Mouse (Mus musculus) lung, postnatal 25 days (tissue): ENCODE results near the gene Gm20388.
"Not testable (repeated sequence)": the region's sequence is repeated elsewhere in the genome, so short reads cannot be mapped to it uniquely, and the experiment has no call there.

Experiments used
- DNase-seq: peaks from one replicate; pipeline ENCODE4 v3.0.0; 2022; ENCODE audit warnings: low spot score

The Gm20388 gene

DNA sequence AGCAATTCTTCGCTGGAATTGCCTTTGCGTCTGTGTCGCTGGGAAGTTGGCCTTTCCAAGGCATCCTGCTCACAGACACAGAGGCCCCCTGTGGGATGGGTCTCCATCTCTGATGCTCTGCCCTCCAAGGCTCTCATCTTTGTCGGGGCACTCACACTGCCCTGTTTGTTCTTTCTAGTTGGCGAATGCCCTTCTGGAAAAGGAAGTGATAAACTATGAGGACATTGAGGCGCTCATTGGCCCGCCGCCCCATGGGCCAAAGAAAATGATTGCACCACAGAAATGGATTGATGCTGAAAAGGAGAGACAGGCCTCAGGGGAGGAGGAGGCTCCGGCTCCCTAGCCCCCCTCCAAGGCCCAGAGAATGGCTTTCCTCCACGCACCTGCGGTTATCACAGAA, 3186.6 kb downstream of the Gm20388 start:
- no peak for DNase-seq

DNA sequence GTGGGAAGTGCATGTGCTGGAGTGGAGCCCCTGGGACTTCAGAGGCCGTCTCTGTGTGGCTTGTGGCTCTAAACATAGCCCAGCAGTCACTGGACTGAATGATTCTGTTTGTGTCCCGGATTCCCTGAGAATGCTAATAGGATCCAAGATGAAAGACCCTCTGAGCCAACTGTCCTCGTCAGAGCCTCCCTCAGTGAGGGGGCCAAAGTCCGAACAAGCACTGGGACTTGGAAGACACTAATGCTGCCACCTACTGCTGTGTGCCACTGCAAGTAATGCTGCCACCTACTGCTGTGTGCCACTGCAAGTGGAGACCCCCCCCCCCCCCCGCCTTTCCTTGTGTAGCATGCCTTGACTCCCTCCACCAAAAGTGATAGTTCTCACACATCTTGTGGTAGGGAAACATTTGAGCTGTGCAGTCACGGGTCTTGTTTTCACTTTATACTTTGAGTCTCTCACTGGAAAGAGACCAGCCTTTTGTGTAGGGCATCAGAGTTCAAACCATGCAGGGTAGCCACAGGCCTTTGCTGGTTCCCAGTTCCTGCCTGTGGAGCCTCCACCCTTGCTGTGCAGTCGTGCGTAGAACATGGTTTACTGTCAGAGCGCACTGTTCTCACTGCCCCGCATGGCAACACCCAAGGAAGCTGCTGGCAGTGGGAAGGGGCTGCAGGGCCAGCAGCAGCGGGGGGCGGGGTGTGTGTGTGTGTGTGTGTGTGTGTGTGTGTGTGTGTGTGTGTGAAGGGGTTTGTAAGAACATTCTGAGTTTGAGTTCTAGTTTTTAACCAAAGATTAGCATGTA, 3187.3 kb downstream of the Gm20388 start:
- peak; percentile 18 for DNase-seq

DNA sequence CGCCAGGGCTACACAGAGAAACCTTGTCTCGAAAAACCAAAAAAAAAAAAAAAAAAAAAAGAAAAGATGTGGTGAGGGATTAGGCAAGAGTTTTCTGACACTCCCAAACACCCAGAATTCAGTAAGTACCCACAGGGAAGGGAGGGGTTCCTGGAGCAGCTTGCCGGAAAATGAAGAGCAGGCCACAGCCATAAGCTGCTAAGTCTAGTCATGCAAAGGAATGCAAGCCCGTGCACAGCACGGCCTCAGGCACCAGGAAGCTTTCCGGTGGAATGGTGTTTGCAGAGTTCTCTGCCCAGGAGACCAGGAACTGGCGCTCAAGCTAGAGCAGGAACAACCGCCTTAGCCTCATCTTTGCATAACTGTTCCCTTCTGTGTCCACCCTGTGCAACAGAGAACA, 3189.6 kb downstream of the Gm20388 start:
- no peak for DNase-seq

DNA sequence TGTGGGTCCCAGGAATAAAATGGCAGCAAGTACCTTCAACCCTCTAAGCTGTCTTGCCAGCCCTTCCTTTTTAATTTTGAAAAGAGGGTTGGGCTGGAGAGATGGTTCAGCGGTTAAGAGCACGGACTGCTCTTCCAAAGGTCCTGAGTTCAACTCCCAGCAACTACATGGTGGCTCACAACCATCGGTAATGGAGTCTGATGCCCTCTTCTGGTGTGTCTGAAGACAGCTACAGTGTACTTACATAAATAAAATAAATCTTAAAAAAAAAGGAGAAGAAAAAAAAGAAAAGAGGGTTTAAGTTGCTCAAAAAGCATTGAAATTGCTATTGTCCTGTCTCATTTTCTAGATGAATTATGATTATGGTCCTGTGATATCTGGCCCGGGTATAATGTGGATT, 3190.6 kb downstream of the Gm20388 start:
- DNase-seq = no peak

DNA sequence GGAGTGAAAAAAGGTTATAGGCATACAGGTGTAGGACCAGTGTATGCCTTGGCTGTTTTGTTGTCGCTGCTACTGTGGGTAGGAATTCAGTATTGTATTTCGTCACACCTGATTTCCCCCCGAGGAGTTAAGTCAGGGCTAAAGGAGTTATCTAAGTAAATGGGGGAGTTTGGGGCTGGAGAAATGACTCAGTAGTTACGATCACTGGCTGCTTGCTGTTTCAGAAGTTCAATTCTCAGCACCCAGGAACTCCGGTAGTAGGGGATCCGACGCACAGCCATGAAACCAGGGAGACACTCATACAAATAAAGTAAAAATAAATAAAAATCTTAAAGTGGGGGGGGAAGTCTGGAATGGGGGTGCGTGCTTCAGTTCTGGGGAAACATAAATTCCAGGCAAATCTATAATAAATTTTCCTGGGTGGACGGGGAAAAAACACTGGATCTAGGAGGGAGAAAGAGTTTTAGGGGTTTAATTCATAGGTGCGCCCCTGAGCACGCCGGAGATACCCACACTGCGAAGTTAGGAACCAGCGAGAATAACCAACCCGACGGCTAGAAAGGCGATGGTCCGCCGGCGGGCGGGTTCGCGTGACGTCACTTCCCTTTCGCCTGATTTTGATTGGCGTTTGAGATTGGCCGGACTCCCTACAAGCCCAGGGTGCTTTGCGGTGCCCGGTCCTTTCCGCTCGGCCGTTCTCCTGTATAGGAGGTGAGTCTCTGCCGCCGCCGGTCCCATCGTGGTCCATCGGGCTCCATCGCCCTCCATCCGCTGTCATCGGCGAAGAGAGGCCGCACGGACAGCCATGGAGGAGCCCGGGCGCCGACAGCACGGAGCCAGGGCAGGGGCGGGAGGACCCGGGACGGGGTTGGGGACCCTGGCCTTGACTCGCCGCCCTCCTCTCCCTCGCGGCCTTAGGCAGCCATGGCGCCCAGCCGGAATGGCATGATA, 3191.4 kb downstream of the Gm20388 start, which contains the start of gene Rpl13:
Gene Rpl13, plus strand, starts transcription at position 616 of the 951 bp plus-strand sequence.
- peak; percentile 98 for DNase-seq

DNA sequence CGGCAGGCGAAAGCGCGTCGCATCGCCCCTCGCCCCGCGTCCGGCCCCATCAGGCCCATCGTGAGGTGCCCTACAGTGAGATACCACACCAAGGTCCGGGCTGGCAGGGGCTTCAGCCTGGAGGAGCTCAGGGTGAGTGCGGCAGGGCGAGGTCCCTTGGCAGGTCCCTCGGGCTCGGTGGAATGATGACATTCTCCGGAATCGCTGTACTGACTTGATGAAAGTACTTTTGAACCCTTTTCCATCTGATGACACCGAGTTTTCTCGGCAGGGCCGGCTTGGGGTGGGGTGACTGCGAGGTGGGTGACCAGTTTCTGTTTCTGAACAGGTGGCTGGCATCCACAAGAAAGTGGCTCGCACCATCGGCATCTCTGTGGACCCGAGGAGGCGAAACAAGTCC, 3192.2 kb downstream of the Gm20388 start:
- not testable (repeated sequence) for DNase-seq

DNA sequence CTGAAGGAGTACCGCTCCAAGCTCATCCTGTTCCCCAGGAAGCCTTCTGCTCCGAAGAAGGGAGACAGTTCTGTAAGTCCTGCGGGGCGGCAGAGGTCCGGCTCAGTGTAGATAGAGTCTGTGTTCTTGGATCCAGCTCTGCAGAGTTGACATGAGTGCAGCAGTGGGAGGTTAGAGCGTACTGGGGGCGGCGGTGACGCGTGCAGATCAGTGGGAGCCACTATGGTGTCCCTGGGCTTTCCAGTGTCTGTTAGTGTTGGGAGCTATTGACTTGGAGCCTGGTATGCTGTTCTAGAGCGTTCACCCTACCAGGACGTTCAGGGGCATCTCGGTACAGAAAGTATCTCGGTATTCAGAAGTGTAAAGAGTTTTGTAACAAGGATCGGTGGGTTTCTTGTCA, 3192.6 kb downstream of the Gm20388 start:
- DNase-seq = no peak

DNA sequence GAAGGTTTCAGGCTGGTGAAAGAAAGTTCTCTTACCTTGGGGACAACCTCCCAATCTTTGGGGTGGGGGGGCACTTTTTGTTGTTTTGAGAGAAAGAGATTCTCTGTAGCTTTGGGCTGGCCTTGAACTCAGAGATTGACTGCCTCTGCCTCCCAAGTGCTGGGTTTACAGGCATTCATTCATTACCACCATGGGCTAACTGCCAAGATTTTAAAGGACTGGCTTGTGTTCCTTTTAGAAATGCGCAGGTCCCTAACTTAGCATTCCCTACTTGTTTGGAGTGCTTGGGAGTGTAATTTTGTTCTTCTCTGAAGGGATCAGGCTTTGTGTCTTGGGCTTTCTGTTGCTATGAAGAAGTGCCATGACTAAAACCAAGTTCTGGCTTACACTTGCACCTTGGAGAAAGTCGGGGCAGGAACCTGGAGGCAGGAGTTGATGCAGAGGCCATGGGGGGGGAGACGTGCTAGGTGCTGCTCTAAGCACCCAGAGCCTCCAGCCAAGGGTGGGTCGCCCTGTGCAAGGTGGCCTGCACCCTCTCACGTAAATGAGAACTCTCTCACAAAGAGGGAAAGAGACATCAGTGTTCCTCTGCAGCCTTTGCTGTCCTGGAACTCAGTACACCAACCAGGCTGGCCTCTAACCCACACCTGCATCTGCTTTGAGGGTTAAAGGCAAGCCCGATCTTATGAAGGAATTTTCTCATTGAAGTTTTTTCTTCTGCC, 3193.6 kb downstream of the Gm20388 start:
- DNase-seq = no peak

DNA sequence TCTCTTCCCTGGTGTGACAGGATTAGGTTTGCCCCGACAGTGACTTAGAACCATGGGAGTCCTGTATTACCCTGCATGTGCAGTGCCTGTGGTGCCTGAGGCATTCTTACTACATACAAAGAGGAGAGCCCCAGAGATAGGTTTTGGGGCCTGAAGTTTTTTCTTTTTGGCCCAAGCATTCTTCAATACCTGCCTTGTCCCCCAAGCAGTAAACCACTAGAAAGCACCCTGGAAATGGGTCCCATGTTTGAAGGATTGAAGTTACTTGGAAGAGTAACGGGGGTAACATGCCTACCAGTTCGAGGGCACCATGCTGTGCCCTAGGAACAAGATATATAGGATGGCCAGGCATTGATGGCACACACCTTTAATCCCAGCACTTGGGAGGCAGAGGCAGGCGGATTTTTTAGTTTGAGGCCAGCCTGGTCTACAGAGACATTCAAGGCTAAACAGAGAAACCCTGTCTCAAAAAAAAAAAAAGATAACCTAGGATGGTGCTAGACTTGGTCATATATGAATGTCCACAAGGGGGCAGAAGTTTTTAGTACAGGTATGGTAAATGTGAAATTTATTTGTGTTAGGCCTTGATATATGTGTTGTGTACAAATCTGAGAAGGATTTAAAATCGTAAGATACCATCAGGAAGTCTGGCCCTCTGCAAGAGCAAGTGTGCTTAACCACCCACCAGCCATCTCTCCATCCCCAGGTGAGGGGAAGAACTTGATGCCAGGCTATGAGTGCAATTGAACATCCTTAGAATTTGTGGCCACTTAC, 3195.1 kb downstream of the Gm20388 start:
- DNase-seq = peak; percentile 29

DNA sequence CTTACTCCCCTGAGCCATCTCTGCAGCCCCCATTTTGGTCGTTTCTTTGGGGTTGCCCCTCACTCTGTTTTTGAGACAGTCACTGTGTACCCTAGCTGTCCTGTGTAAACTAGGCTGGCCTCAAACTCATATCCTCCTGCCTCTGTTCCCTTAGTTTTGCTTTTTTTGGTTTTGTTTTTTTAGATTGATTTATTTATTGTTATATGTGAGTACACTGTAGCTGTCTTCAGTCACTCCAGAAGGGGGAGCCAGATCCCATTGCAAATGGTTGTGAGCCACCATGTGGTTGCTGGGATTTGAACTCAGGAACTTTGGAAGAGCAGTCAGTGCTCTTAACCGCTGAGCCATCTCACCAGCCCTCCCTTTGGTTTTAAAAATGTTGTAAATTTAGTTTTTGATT, 3195.9 kb downstream of the Gm20388 start:
- DNase-seq = no peak

DNA sequence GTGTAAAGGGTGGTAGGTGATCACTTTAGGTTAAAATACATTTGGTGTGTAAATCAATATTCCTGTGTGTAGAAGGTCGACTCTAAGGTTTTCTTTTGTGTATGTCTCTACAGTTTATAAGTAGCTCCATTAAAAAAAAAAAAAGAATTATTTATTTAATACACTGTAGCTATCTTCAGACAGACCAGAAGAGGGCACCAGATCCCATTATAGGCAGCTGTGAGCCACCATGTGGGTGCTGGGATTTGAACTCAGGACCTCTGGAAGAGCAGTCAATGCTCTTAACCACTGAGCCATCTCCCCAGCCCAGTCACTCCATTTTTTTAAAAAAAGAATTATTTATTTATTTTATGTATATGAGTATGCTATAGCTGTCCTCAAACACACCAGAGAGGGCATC, 3197.4 kb downstream of the Gm20388 start:
- no peak for DNase-seq

DNA sequence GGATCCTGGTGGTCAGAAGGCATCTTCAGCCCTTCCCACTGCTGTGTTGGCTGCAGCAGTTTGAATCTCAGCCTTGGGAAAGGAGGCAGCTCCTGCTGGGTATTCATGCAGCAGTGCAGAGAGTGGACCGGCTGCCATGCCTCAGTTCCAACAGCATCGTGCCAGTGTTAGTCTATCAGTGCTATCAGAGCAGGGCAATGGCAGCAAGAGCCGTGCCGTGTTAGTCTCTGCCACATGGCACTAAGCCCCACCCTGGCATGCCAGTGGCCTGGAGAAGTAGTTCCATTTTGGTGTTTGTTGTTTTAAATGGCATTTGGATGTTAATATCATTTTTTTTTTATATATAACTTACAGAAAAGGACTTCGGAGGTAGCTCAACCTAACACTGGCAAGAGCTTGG, 3198.3 kb downstream of the Gm20388 start:
- DNase-seq = no peak

DNA sequence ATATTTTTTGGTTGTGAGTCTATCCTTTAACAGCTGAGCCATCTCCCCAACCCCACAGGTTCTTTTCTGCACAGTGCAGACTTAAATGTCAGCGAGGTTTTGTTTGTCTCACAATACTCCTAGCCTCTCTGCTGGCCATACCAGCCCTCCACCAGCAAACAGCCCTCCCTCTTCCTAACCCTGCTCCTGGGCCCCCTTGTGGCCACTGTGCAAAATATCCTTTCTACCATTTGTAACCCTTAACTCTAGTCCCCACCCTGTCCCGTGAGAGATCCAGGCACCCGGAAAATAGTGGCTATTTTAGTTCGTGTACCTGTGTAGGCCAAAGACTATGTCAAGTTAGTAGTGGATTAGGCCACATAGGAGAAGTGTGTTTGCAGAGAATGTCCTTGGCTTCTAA, 3200.0 kb downstream of the Gm20388 start:
- peak; percentile 56 for DNase-seq

DNA sequence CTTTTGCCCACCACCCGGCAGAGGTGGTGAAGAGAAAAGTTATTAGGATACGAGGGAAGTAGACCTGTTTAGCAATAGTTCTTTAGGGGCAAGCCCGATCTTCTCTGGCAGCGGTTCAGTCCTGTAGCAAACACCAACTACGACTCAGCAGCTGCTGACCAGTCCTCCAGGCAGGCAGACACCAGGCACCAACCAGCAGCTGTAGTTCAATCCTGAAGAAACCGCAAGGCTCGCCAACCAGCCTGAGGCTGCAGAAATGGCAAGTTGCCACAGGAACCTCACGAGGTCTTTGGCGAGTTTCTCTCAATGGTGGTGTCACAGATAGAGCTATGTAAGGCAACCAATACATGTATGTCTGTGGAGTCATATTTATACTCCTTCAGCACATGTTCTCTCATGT, 3202.3 kb downstream of the Gm20388 start:
- DNase-seq = no peak

DNA sequence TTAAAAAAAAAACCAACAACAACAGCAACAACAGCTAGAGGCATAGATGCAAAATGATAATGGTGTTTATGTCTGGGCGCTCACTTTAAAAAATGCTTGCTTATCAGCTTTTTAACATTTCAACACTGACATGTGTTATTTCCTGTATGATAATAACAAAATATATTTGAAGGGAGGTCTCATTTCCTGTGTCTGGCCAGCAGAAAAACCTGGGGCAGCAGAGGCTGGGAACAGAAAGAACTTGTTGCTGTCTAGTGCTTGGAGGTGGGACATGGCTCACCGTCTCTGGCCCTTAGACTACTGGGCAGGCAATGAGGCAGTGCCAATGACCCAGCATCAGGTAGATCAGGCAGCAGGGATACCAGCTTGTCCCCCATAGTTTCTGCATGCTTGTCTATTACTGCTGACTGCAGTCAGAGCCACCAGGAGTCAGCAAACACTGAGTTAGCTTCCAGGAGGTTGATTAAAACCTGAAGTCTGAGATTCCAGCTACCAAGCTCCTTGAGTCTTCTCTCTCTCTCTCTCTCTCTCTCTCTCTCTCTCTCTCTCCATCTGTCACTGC, 3203.3 kb downstream of the Gm20388 start:
- DNase-seq = no peak

DNA sequence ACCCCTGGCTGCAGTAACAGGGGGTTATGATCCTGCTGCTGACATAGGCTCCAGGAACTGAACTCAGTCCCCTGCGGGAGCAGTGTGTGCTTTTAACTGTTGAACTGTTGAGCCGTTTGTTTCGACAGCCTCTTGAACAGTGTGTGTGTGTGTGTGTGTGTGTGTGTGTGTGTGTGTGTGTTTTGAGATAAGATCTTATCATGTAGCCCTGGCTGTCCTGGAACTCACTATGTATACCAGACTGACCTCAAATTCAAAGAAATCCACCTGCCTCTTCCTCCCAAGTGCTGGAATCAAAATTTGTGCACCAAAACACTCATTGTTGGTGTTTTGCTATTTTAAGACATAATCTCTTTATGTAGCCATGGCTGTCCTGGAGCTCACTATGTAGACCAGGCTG, 3204.0 kb downstream of the Gm20388 start:
- no peak for DNase-seq

DNA sequence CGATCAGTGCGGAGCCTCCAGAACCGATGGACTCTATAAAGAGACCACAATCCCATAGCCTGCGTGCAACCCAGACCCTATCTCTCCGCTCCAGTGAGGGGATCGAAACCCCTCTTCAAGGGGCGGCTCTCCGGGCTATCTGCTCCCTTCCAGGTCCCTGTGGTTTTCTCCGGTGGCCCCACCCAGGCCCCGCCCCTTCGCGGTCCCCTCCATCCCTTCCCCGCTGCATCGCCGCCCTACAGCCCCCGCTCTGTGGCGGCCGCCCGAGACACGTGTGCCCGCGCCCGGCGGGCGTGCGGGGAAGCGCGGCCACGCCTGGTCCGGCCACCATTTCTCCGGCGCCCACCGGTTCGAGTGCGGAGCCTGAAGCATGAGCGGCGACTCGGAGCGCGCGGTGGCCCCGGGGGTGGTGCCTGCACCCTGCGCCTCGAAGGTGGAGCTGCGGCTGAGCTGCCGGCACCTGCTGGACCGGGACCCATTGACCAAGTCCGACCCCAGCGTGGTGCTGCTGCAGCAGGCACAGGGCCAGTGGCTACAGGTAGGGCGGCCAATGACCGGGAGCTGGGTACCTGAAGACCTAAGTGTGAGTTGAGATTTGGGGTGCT, 3206.6 kb downstream of the Gm20388 start, which contains the start of gene Cpne7:
Gene Cpne7, plus strand, starts transcription at position 248 of the 605 bp plus-strand sequence.
- no peak for DNase-seq

DNA sequence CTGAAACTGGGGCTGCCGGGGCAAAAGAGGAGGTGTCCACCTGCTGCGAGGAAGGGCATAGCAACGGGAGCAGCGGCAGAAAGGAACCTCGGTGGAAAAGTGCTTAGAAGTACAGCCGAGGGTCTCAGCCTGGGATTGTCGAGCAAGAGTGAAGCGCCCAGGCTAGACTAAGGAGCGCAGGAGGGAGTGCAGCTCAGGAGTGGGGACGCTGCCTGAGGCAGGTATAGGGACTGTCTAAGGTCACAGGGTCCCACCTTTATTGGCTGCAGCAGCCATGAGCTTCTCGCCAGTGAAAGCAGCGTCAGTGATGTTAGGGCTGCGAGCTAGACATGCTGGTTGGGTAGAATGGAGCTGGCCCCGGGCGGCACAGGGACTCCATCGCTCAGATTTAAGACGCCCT, 3207.1 kb downstream of the Gm20388 start:
- DNase-seq = no peak

DNA sequence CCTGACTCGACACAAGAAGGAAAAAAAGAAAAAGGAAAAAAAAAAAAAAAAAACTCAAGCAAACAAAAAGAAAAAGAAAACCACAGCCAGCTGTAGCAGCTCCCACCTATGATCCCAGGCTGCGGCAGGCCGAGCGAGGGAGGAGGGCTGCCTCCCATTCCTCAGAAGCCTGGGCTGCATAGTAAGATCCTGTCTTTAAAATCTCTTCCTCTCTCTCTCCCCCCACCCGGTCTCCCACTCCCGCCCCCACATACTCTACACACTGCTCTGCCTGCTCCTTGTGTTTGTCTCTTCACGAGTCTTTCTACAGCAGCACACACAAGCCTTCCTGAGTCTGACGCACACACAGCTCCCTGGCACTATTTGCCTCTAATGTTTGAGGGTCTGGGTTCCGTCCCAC, 3211.4 kb downstream of the Gm20388 start:
- DNase-seq = no peak

DNA sequence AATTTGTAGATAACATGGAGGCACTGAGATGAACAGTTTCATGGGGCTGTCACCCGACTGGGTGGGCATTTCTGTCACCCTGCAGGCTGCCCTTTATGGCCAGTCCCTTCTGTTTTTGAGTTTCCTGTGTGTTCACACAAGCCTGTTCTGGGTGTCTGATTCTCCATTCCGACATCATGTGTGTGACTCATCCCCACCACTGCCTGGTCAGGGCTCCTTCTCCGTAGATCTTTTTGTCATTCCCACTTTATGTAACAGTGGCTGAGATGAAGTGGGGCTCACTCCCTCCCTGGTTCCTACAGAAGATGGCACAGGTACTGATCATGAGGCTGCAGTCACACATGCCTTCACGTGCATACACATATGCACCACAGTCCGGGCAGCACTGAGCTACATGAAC, 3212.0 kb downstream of the Gm20388 start:
- no peak for DNase-seq
